Mouse (Mus musculus): ENCODE measurements at regions not wholly inside any gene's neighbourhood (a gene's known extent, or its start where the extent isn't known, plus 50 kb on each side); places are given as distances from the start of the nearest gene placed in this dataset.
"Not testable (repeated sequence)": the region's sequence is repeated elsewhere in the genome, so short reads cannot be mapped to it uniquely, and the experiment has no call there.

DNA sequence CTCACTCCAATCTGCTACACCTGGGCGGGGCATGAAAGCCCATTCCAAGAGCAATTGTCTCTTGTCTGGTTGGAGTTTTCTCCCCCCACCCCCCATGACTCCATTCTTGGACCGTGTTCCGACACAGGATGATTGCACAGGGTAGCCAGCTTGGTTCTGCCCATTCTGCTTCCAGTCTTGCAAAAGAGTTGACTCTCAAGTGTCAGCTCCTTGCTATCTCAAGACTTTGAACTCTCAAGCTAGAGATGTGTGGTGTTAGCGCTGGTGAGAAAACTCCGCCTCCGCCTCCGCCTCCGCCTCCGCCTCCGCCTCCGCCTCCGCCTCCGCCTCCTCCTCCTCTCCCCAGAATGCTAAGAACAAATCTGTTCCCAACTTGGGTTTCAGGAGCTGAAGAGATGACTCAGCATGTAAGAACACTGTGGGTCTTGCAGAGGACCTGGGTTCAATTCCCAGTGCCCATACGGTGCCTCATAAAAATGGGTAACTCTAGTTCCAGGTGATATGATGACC lies 135.1 kb downstream of the Bcat1 start:
- DNase-seq, result no peak

DNA sequence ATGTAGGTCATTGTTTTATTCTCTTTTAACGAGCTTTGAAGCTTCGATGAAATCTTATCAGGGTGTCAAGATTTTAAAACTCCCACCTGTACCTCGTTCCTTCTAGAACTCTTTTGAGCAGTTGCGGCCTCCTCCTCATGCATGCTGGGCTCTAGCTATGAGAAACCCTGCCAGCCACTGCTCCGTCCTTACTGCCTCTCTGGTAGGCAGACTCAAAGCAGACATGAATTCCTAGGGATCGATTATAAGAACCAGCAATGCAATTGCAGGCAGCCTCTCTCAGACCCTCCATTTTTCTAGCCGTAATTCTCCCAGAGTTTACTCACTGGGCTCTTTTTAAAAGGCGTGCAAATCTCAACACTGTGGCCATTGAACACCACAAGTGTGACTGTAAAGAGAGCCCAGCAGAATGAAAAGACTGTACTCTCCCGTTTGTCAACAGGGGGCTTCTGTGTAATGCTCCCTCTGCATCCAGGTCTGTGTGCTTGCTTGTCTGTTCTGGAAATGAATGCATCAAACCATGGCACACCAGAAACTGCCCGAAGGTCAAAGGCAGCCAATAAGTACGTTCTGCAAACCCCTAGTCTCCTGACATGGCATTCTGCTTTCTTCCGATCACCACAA lies 137.3 kb downstream of the Bcat1 start:
- DNase-seq, result no peak

DNA sequence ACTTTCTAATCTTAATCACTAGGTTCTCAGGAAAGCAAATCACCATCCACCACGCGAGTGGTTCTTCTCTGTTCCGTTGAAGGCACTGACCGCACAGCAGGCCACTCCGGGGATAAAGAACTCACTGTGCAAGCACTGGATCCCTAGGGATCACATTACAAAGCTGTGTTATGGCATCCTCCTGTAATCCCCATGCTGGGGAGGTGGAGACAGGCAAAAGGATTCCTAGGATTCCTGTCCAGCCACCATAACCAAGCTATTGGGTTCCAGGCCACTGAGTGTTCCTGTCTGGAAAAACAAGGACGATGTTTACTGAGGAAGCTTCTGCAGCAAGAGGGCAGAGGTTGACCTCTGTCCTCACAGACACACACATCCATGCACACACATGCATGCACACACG lies 138.8 kb downstream of the Bcat1 start:
- no peak for DNase-seq

DNA sequence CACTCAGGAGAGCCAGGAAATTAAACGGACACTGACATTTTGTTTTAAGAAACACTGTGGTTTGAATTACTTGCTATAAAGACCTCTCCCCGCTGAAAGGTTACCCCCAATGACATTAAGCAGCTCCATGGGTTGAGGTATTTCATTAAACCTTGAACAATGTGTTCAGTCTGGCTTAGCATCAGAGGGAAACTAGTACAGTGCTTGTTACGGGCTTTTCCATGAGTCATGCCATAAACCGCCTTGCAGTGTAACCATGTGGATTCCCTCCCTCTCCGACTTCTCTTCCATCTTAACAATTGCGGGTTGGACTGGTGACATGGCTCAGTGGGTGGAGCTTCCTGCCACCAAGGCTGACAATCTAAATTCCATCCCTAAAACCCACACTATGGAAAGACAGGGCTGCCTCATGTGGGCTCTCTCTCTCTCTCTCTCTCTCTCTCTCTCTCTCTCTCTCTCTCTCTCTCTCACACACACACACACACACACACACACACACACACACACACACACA lies 142.2 kb downstream of the Bcat1 start:
- DNase-seq, result no peak

DNA sequence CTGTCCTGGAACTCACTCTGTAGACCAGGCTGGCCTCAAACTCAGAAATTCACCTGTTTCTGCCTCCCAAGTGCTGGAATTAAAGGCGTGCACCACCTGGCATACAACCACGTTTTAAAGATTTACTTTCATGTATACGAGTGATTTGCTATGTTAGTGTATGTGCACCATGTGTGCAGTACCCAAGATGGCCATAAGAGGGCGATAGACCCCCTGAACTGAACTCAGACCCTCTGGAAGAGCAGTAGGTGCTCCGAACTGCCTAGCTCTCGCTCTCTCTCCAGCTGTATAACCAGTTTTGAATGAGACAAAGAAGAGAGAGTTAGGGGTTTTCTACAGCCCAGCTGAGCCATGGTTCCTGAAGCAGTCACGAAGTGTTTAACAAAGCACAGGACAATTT lies 143.6 kb downstream of the Bcat1 start:
- no peak for DNase-seq

DNA sequence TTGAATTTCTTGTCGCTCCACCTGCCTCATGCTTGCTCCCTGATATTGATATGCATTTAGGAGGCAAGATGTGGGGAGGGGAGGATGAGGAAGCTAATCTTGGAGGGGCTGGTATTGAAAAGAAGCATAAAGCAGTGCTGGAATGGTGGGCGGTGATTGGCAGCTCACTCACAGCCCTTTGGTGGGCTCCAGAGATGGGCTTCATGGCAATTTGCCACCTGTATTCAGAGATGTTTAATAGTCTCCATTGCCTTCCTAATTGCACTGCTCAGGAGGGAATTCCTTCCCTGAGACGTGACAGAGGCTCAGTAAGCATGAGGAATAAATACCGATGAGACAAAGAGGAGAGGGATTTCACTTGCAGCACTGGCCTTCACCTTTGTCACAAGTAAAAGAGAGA lies 146.0 kb downstream of the Bcat1 start:
- no peak for DNase-seq

DNA sequence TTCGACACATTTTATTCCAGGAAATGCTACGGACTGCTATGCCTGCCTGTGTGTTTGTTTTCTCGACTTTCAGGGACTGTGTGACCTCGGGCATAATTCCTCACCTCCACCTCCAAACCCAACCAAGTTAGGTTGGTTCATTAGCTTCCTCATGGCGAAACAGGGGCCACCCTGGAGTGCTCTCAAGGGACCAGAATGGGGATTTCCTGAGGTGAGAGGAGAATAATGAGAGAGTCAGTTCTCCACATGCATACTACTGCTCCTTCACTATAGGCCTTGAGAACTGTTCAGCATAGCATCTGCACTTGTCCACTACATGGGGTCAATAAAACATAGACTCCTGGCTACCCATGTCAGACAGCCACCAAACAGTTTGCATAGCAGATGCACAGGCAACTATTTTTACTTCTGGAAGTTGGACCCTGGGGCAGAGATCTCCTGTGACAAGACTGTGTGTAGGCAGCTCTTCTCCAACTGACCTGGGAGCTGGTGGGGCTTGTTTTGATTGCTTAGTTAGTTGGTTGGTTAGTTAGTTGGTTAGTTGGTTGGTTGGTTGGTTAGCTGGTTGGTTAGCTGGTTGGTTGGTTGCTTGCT lies 146.6 kb downstream of the Bcat1 start:
- DNase-seq, result no peak

DNA sequence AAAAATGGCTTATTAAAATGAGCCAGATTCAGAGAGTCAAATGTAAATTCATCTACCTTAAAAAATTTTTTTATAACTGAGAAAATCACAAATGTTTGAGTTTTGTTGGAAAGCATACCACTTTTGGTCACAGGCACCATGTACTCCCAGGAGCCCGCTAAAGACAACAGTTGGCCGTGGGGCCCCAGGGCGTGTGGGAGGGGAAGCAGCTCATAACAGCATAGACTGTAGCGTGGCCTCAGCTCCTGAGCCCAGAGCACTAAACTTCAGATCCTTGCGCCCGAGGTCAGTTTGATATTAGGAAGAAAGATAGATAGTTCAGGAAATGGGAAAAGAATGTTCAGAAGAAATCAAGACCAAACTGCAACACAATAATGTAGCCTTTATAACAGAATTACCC lies 145.8 kb upstream of the Sox5 start:
- DNase-seq, result no peak

DNA sequence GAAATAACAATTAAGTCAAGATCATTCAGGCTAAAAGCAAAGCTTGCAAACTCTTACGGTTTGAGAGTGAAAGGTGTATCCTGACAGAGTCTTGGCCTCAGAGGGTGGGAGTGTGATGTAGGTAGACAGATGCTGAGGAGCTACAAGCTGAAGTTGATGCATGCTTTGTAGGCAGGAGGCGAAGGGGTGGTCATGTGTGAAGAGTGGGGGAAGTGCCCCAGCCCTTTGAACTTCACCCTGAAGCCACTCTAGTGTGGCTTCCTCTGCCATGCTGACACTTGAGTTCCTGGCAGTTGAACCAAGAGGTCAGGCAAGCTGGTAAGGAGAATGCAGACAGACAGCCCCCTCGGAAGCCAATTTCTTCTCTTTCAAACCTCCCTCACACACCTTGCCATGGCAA lies 141.0 kb upstream of the Sox5 start:
- DNase-seq, result no peak

DNA sequence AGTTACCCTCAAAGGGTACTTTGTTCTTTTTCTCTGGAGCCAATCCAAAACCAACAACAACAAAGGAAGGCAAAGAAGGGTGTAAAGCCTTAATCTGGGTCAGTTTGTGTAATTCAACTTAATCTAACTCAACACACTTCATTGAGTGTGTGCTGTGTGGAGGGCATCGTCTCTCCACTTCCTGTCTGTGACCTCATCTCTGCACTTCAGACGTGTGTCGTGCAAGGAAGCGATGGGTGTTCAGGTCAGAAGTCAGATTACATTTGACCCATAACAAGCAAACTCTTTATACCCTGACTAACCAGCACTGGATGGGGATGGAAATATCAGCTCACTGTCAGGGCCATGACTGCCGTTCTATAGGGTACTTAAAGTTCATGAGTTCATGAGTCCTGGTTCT lies 138.0 kb upstream of the Sox5 start:
- DNase-seq, result no peak

DNA sequence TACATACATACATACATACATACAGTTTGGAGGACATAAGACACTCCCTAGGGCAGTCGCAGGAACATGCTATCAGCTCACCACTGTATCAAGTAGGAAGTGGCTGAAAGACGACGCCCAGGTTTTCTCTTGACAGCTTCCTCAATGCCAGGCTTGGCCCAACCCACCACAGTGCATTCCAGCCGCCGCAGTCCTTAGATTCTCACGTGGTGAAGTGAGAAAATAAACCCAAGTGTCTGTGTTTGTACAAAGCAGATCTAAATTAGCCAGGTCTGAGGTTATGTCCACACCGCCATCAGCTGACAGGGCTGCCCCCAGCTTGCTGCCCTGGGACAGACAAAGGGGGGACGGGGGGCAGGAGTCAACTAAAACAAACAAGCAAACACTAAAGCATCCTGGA lies 135.4 kb upstream of the Sox5 start:
- DNase-seq, result peak; percentile 85

DNA sequence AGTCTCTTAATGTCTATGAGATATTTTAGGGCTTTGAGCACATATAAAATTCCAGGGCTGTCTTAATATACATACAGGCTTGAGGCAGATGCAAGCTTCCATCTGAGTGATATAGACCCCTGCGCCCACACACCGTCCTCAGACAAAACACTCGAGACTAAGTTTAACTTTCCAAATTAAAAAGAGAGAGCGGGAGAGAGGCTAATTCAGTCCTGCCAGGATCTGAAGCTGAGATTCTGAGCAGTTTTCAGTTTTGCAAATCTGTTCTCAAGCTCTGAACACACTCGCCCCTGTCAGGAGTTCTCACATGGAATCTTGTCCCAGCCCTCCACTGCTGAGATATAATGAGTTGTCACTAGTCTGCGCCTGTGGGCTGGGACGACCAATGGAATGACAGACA lies 130.0 kb upstream of the Sox5 start:
- DNase-seq, result no peak

DNA sequence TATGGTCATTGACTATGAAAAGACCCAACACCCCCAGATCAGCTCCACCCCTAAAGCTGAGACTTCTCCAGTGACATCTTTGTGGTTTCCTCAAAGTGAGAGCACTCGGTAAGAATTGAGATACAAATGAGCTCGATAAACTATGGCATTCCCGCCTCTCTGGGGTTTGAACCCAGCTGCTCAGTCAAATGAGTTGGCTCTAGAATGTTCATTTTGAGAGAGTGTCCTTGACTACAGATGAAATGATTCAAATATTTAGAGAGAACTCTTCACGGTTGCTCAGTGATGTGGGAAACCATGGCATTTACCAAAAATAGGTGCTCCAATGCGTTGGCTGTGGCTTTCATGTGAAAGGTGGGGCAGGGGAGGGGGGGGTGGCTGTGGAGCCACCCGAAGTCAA lies 128.6 kb upstream of the Sox5 start:
- no peak for DNase-seq

DNA sequence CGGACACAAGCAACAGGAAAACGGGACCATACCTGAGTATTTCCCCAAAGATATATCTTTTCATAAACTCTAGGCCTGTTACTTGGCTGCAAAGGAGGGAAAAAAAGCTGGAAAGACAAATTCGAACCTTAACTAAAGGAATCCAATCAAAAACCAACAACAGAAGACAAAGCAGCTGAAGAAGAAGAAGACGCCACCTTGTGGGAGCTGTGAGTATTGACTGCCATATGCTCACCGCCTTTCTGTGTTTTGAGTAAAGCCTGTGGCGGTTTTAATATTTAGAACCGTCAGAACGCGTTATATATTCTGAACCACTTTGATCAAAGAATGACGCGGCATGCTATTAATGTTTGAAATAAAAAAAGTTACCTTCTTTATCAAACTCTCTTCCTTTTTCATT lies 126.9 kb upstream of the Sox5 start:
- DNase-seq, result no peak

DNA sequence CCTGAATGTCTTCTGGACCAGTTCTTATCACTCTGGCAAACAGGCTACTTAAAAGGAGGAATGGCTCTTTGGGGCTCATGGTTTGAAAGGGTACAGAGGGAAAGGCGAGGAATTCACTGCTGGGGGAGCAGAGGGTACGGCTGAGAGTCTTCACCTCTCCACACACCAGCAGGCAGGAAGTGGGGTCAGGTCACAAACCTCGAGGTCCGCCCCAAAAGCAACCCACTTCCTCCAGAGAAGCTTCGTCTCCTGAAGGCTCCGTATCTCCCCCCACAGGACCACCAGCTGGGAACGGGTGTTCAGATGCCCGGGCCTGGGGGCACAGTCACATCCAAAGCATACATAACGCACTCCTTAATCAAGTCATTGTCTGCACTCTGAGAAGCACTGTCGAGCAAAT lies 121.4 kb upstream of the Sox5 start:
- DNase-seq, result no peak

DNA sequence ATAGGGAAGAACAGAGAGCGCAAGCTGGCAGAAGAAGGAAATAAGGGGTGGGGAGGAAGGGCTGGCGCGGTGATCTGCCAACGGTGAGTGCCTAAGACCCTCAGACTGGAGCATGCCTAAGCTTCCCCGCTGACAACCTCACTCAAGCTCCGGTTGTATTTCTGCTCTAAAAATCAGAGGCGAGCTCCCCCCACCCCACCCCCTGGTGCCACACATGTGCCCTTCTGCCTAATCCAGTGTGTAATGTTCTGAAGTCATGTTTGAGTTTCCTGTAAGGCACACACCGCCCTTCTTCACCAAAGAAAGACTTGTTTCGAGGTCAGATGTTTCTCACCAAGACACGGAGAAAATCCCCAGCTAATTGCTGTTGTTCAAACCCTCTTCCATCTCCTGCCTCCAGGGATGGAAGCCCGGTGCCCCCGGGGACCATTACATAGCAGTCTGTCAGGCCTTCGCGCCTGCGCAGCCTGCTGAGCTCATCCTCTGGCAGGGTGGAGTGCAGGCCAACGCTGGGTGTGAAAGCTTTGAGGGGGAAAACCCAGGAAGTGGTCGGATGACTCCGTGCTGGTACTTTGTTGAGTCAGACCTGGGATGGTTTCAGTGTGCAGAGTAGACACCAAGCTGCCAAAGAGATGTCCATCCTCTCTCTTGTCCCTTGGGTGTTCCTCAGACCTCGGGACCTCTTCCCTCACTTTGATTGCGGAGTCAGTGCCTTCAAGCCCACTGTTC lies 120.7 kb upstream of the Sox5 start:
- peak; percentile 97 for DNase-seq

DNA sequence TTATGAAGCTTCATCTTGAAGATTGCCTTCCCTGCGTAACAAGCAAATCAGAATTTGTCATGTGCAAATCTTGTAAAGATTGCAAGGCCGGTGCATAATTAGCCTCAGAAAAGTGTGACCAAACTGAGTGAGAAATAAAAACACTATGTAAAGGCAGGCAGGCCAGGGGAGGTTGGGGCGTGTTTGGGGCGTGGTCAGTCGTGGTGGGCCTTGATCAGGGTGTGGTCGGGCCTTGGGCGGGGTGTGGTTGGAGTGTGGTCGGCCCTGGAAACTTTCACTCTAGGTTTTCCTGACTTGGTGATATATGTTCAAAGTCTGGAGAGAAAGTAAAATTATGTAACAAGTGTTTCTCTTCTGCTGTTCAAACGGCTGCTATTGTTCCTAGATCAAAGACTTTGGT lies 120.0 kb upstream of the Sox5 start:
- no peak for DNase-seq

DNA sequence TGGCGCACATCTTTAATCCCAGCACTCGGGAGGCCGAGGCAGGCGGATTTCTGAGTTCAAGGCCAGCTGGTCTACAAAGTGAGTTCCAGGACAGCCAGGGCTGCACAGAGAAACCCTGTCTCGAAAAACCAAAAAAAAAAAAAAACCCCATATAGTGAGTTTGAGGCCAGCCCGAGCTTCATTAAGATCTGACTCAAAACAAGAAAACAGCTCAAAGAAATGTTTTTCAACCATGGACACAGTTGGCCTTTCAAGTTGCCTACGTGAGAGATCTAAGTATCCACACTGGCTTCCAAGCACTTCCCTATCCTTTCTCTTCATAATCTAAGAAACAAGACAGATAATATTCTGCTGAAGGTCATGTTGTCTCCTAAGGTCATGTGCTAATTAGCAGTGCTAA lies 119.1 kb upstream of the Sox5 start:
- DNase-seq, result not testable (repeated sequence)

DNA sequence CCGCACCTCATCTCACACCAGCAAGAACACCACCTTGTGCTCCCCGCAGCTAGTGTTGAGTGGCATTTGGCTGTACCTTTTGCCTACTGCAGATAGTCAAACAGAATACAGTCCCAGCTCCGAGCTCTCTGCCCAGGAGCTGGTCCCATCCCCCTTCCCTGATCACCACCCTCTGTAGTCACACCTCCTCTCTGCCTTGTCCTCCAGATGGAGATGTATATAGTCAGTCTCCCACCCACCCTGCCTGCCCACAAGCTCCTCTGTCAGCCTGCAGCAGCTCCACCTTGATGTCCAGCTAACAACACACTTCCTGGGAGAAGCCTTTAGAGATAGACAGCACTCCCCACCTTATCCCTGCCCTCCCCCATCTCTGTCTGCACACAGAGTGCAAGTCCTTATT lies 115.7 kb upstream of the Sox5 start:
- DNase-seq, result no peak

DNA sequence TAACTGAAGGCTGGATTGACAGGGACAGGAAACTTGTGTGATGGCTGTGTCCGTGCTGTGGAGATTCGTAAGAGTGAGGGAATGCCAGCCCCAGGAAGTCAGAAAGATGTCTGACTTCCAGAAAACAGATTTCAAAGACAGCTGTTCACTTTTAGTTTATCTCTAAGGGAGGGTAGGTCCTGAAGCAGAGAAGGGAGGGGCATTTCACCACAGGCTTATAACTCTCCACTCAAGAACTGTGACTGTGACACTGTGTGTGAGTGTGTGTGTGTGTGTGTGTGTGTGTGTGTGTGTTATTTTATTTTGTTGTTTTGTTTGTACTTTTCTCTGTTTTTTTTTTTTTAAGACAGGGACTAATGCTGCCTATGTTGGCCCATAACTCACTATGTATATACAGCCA lies 109.1 kb upstream of the Sox5 start:
- DNase-seq, result no peak

DNA sequence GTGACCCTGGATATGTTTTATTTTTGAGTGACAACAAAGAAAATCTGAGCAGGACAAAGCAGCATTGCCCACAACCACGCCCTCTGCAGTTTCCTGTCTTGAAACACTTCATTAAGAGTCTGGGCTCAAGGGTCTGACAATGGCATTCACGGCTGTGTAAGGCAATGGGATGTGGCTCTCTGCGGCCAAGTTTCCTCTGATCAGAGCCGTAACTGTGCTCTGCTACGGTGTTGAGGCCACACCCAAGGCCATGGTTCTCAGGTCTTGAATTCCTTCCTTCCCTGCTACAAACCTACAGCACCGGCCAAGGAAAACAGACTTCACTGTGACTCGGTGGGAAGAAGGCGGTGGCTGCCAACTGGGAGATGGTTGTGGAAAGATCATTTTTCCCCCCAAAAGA lies 108.4 kb upstream of the Sox5 start:
- DNase-seq, result peak; percentile 93

DNA sequence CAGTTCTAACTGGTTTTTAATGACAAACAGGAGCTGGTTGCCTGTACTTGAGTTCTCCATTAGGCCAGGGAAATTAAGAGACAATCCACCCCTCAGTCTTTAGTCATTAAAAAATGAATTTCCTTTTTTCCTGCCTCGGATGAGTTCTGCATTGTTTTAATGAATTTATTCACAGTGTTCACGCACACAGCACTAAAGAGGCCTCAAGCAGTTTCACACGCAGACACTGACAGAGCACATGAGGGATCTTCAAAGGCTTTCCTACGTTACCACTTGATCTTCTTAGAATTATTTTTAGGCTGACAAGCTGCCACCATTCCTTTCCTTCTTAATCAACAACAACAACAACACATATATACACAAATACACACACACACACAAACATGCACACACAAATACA lies 101.3 kb upstream of the Sox5 start:
- DNase-seq, result no peak

DNA sequence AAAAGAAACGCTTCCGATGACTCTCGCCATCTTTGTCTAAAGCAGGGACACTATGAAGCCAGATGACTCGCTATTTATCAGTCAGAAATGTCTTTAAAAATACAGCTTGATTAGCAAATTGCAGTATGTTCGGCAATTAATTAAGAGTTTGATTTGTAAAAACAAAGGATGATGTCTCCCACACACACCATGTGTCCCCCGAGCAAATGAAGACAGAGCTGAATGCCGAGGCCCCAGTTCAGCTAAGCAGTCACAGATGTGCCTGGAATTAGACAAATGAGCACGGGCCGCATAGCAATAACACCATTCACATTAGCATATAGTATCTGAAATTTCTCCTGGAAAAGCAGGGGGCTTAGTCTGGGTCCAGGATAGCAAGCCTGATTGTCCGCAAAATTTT lies 98.3 kb upstream of the Sox5 start:
- no peak for DNase-seq

DNA sequence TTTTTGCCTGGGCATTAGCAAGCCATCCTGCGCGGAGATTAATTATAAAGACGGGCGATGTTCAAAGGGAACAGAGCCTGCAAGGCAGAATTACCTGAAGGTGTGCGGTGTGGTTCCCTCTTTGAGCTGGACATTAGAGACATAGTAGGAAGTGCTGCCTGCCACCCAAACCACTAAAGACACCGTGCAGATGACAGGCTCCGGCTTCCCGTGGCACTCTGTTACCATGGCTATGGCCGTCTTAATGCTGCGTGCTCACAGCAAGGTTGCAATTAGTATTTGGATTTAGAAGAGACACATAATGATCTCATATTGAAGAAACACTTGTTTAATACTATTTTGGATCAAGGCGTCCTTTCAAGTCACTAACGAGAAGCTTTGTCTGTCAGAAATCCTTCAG lies 95.0 kb upstream of the Sox5 start:
- DNase-seq, result peak; percentile 49

Data from heart, adult 11 months (tissue).